Mouse (Mus musculus) bone marrow macrophage, adult 2 months (primary cell): ENCODE results near the gene Gm6465. TPM values are rescaled to one million over a fixed set of nuclear protein-coding genes. Genes with fewer than 3 reads are reported as not detected.
"Not testable (repeated sequence)": the region's sequence is repeated elsewhere in the genome, so short reads cannot be mapped to it uniquely, and the experiment has no call there.

Experiments
- H3K27ac ChIP-seq: 2 replicates; pipeline ENCODE4 v1.5.1; 2012; ENCODE audit warnings: low read depth, low read length; ENCODE audit not compliant: insufficient read depth
- H3K4me1 ChIP-seq: 2 replicates; pipeline ENCODE4 v1.6.1; 2012; ENCODE audit warnings: low read length; ENCODE audit not compliant: control insufficient read depth, insufficient read depth
- H3K4me3 ChIP-seq: 2 replicates; pipeline ENCODE4 v1.5.1; 2012; ENCODE audit warnings: mild to moderate bottlenecking, low read length, moderate library complexity; ENCODE audit not compliant: insufficient read depth
- polyA plus RNA-seq: library from polyadenylated mRNA; stranded (reverse); fragments of >200 nt; gene quantifications from 2 replicates; pipeline ENCODE4 v1.2.4, GENCODE M21; 2012; ENCODE audit not compliant: missing spikeins, insufficient read depth, insufficient read length

The Gm6465 gene
- polyA plus RNA-seq: not detected in 2 replicates

GRCm38 (mm10) chr5:11845239-11845638, at the start of gene Gm6465:
Gene Gm6465, plus strand, starts transcription at chr5:11845539.
- not testable (repeated sequence) for H3K27ac ChIP-seq, H3K4me1 ChIP-seq, H3K4me3 ChIP-seq

- H3K4me3 ChIP-seq, H3K4me1 ChIP-seq: not testable (repeated sequence)
Observed at GRCm38 (mm10) chr5:11845824-11846223, 485 bp downstream of the Gm6465 start.

GRCm38 (mm10) chr5:11857909-11858308, 12.6 kb downstream of the Gm6465 start:
- H3K4me1 ChIP-seq, H3K27ac ChIP-seq, H3K4me3 ChIP-seq: not testable (repeated sequence)

More at GRCm38 (mm10) chr5:11845824-11846223, 485 bp downstream of the Gm6465 start:
- H3K27ac ChIP-seq: not testable (repeated sequence)

Other genes with a start within 250 kb of the Gm6465 start
- not detected in 2 replicates for gene Gm8922, start 163.6 kb upstream of the Gm6465 start, polyA plus RNA-seq
- not detected in 2 replicates for gene Gm8926, start 75.0 kb upstream of the Gm6465 start, polyA plus RNA-seq
- not detected in 2 replicates for gene 4933402N22Rik, start 72.5 kb downstream of the Gm6465 start, polyA plus RNA-seq